Mouse (Mus musculus) liver, embryonic 16.5 days (tissue): ENCODE results near the gene Faap20. TPM values are rescaled to one million over a fixed set of nuclear protein-coding genes. Genes with fewer than 3 reads are reported as not detected.

Experiments used
- ATAC-seq: fragments of 200-750 bp; cut with Nextera tagmentation; 2 replicates; pipeline ENCODE4 v1.8.0; 2017; ENCODE audit warnings: low read depth, mild to moderate bottlenecking, moderate number of reproducible peaks, moderate library complexity
- H3K27ac ChIP-seq: fragments of 300-500 bp; sonication (generic); 2 replicates; pipeline ENCODE4 v1.5.1; 2014; ENCODE audit warnings: mild to moderate bottlenecking, low read length
- H3K27me3 ChIP-seq: fragments of 300-500 bp; sonication (generic); 2 replicates; pipeline ENCODE4 v1.6.1; 2014; ENCODE audit warnings: low read depth, low read length, mixed read lengths; ENCODE audit not compliant: control insufficient read depth, insufficient read depth
- H3K36me3 ChIP-seq: fragments of 300-500 bp; sonication (generic); 2 replicates; pipeline ENCODE4 v1.6.1; 2014; ENCODE audit warnings: mild to moderate bottlenecking; ENCODE audit not compliant: control insufficient read depth, insufficient read depth
- H3K4me1 ChIP-seq: fragments of 300-500 bp; sonication (generic); 2 replicates; pipeline ENCODE4 v1.6.1; 2014; ENCODE audit warnings: low read depth, low read length, mixed read lengths; ENCODE audit not compliant: control insufficient read depth
- H3K4me2 ChIP-seq: fragments of 300-500 bp; sonication (generic); 2 replicates; pipeline ENCODE4 v1.6.1; 2014; ENCODE audit warnings: low read depth, low read length, mixed read lengths
- H3K4me3 ChIP-seq: fragments of 300-500 bp; sonication (generic); 2 replicates; pipeline ENCODE4 v1.5.1; 2014; ENCODE audit warnings: low read depth, mild to moderate bottlenecking, low read length
- H3K9ac ChIP-seq: fragments of 300-500 bp; sonication (generic); 2 replicates; pipeline ENCODE4 v1.6.1; 2014; ENCODE audit warnings: low read depth, low read length
- H3K9me3 ChIP-seq: fragments of 300-500 bp; sonication (generic); replicated peaks from 2 replicates; pipeline ENCODE4 v1.6.1; 2016; ENCODE audit warnings: low read length; ENCODE audit not compliant: control insufficient read depth
- WGBS: fragments of 180-500 bp; shearing (Covaris S2); extraction: QIAGEN DNeasy Blood & Tissue Kit; methylation state at CpG from one replicate; pipeline ENCODE4 v1.1.7; 2014; ENCODE audit not compliant: insufficient replicate concordance; 5-methylcytosine and 5-hydroxymethylcytosine counted together
- polyA plus RNA-seq: library from polyadenylated mRNA; unstranded; fragments of >200 nt; fragmentation: Nextera tagmentation; extraction: Ambion mirVana; gene quantifications from 2 replicates; pipeline ENCODE4 v1.2.1, GENCODE M21; 2015

Faap20 gene
- polyA plus RNA-seq, 1 experiment from 2014 or later: 17.1 TPM

DNA sequence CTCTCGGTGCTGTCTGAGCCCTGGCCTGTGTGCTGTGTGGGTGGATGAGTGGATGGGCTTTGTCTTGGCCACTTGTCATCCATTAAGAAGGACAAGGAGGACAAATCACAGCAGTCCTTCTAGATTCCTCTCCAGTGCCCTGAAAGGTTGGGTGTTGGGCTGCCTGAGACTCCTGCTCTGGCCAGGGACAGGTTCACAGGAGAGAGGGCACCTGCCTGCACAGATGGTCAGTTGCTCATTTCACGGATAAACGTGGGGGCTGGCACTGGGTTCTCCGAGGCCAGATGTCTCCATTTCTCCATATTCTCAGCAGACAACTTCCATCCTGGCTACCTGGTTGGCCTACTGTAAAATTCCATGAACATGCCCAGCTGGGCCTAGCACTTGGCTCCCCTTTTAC, 49.2 kb downstream of the Faap20 start:
- Histone ChIP-seq H3K4me2 (no peak overlapping the region), H3K27ac (no peak overlapping the region), H3K9me3 (no peaks in the 10 kb centered on the region), H3K27me3 (no peaks in the 10 kb centered on the region), H3K4me1 (no peaks in the 10 kb centered on the region), H3K9ac (no peak overlapping the region), H3K36me3 (no peaks in the 10 kb centered on the region), H3K4me3 (no peak overlapping the region)
- 51% methylated on average over 4 of the region's 4 CpGs for WGBS
- ATAC-seq: no peak

DNA sequence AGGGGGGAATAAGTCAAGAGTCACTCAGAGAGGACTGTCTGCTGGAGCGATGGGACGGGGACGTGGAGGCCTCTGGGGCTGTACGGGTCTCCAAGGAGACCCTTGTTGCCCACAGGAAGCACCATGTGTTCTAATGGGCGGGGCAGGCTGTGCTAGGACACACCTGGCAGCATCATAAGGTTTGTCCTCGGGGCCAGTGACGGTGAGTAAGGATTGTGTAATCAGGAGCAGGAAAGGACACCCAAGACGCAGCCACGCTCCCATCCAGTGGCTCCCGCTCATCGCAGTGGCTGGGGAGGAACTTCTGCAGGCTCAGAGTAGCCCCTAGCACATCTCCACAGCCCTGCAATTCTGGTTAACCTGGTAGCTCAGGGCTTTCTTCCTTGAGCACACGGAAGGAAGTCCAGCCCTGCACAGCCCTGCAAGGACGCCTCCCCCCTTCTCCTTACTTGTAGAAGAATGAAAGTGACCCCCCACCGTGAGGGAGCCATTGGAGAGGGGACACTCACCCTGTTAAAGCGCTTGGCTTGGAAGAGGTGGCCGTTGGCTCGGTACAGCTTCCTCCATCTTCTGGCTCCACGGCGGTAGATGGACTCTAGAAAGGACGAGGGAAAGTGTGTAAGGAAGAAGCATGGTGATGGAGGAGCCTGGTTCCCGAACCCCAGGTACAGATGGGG, 51.0 kb downstream of the Faap20 start:
- WGBS: 58% methylated on average over 21 of the region's 21 CpGs
- H3K9me3 ChIP-seq: no peaks in the 10 kb centered on the region
- no peaks in the 10 kb centered on the region for H3K4me1 ChIP-seq
- no peak overlapping the region for H3K4me2 ChIP-seq
- no peak overlapping the region for H3K4me3 ChIP-seq
- H3K27me3 ChIP-seq: no peaks in the 10 kb centered on the region
- no peak overlapping the region for H3K27ac ChIP-seq
- ATAC-seq: no peak
- no peak overlapping the region for H3K9ac ChIP-seq
- H3K36me3 ChIP-seq: no peaks in the 10 kb centered on the region

DNA sequence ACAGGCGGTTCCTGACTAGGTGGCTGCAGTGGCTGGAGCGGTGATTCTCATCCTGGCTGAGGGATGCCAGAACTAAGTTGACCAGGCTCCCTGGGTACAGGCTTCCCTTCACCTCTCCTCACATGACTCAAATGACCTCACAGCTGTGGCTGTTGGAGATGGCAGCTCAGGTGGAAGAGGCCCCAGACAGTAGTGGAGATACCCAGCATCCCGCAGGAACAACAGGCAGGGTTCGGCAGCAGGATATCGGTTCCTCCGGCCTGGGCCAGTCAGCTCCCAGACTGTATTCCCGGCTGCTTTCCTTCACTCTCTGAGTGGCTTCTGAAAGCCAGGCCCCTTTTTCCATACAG, 51.5 kb downstream of the Faap20 start:
- Histone ChIP-seq H3K4me3 (no peak overlapping the region), H3K36me3 (no peaks in the 10 kb centered on the region), H3K9ac (no peak overlapping the region), H3K27me3 (no peaks in the 10 kb centered on the region), H3K4me2 (no peak overlapping the region), H3K27ac (no peak overlapping the region), H3K4me1 (no peaks in the 10 kb centered on the region), H3K9me3 (no peaks in the 10 kb centered on the region)
- 74% methylated on average over 7 of the region's 7 CpGs for WGBS
- no peak for ATAC-seq

DNA sequence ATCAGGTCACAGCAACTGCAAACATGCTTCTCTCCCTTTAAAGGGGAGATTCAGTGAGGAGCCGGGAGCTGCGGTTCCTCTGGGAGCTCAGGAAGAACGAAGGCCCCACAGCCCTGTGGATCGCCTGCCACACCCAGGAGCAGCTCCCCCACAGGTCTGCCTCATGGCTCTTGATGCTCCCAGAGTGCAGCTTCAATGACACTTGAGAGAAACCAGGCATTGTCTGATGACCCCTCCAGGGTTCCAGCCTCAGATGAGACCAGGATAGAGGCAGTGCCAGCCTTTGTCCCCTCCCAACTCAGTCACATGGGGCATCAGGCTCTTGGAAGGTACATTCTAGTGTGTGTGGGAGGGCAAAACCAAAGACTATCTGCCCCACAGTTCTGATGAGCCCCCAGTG, 52.4 kb downstream of the Faap20 start:
- no peaks in the 10 kb centered on the region for H3K36me3 ChIP-seq
- no peaks in the 10 kb centered on the region for H3K27me3 ChIP-seq
- H3K4me3 ChIP-seq: no peak overlapping the region
- no peaks in the 10 kb centered on the region for H3K9me3 ChIP-seq
- no peak overlapping the region for H3K27ac ChIP-seq
- H3K4me1 ChIP-seq: no peaks in the 10 kb centered on the region
- ATAC-seq: no peak
- H3K4me2 ChIP-seq: no peak overlapping the region
- 59% methylated on average over 4 of the region's 4 CpGs for whole genome bisulfite sequencing
- no peak overlapping the region for H3K9ac ChIP-seq

DNA sequence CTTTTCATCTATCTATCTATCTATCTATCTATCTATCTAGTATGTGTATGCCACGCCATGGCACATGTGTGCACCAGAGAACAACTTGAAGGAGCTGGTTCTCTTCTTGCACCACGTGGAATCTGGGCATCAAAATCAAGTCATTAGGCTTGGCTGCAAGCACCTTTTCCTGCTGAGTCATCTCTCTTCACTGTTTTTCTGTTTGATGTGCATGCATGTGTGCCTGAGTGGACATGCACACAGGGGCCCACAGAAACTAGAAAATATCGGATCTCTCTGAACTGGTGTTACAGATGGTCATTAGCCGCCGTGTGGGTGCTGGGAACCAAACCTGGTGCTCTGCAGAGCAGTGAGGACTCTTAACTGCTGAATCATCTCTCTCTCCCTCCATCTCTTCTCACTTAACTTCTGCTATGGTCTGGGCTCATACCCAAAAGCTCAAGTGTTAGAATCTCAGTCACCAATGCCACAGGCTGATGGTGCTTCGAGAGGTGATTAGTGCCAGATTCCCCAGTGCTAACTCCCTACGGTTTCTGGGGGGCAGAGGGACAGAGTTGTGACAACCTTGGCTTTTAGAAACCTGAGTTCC, 55.0 kb downstream of the Faap20 start:
- ATAC-seq: no peak
- 59% methylated on average over 7 of the region's 7 CpGs for WGBS

DNA sequence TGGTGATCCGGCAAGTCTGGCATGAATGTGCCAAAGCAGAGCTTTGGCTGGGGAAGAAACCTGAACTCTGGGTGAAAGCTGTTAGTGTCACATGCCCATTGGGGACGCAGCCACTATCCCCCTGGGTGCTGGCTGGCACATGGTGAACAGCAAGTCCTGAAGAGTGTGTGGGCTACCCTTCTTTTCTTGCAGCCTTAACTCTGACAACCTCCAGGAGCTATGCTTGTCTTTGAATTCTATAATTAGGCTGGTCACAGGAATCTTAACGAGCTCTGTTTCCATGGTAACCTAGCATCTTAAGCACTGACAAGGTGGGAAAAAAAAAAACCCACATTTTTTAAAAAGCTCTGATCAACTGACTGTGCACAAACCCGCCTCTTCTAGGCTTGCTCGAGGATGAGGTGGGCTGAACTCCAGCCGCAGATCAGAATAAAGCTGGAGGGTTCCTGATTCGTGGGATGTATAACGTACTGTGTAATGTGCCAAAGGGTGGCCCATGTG, 56.0 kb downstream of the Faap20 start:
- no peaks in the 10 kb centered on the region for H3K9me3 ChIP-seq
- no peak for ATAC-seq
- H3K4me1 ChIP-seq: no peaks in the 10 kb centered on the region
- H3K4me3 ChIP-seq: no peak overlapping the region
- H3K36me3 ChIP-seq: no peaks in the 10 kb centered on the region
- H3K4me2 ChIP-seq: no peak overlapping the region
- H3K27ac ChIP-seq: no peak overlapping the region
- H3K27me3 ChIP-seq: no peaks in the 10 kb centered on the region
- no peak overlapping the region for H3K9ac ChIP-seq
- 57% methylated on average over 8 of the region's 8 CpGs for WGBS

More for the DNA sequence above, 55.0 kb downstream of the Faap20 start:
- no peak overlapping the region for H3K27ac ChIP-seq
- no peak overlapping the region for H3K4me3 ChIP-seq
- no peaks in the 10 kb centered on the region for H3K9me3 ChIP-seq
- no peaks in the 10 kb centered on the region for H3K4me1 ChIP-seq
- H3K4me2 ChIP-seq: no peak overlapping the region
- H3K36me3 ChIP-seq: no peaks in the 10 kb centered on the region
- H3K9ac ChIP-seq: no peak overlapping the region
- no peaks in the 10 kb centered on the region for H3K27me3 ChIP-seq

Other genes with a start within 250 kb of the Faap20 start
- 0.08 TPM in 1 of 2 replicates, not detected in the other for gene Plch2, start 193.0 kb upstream of the Faap20 start, polyA plus RNA-seq
- gene Pex10, start 182.8 kb upstream of the Faap20 start, polyA plus RNA-seq: 8.3 and 8.9 TPM in 2 replicates
- gene Rer1, start 163.4 kb upstream of the Faap20 start, polyA plus RNA-seq: 75.1 and 79.9 TPM in 2 replicates
- 1.0 and 1.1 TPM in 2 replicates for gene Morn1, start 163.2 kb upstream of the Faap20 start, polyA plus RNA-seq
- gene Ski, start 27.2 kb upstream of the Faap20 start, polyA plus RNA-seq: 2.4 and 2.5 TPM in 2 replicates
- 2.5 and 2.7 TPM in 2 replicates for gene Prkcz, start 111.6 kb downstream of the Faap20 start, polyA plus RNA-seq
- gene Gabrd, start 148.3 kb downstream of the Faap20 start, polyA plus RNA-seq: 0.09 TPM in 1 of 2 replicates, not detected in the other
- gene Cfap74, start 159.4 kb downstream of the Faap20 start, polyA plus RNA-seq: 0.11 and 0.12 TPM in 2 replicates
- gene Tmem52, start 219.3 kb downstream of the Faap20 start, polyA plus RNA-seq: 0.33 and 0.64 TPM in 2 replicates
- 77.3 and 85.9 TPM in 2 replicates for gene Gnb1, start 241.6 kb downstream of the Faap20 start, polyA plus RNA-seq